Mouse (Mus musculus): ENCODE data around the gene Coq5. TPM values are rescaled to one million over a fixed set of nuclear protein-coding genes. Genes with fewer than 3 reads are reported as not detected.

Coq5 gene
- total RNA-seq, 2 experiments from 2014 or later = 39.3 to 39.7 TPM

GRCm38 (mm10) chr5:115262502-115263291 lies 16.8 kb upstream of the Coq5 start:
- no peak for DNase-seq (ENCODE audit: low spot score in 2 of 2)
- intact Hi-C loops (cut with DNase I) = loop anchor here (10.0 kb wide), 1 partner anchor 248 kb away; the partner anchor contains the start of gene Sppl3

GRCm38 (mm10) chr5:115266340-115266739 lies 13.1 kb upstream of the Coq5 start:
- DNase-seq (ENCODE audit: low spot score in 2 of 2) = no peak
- intact Hi-C loops (cut with DNase I) = loop anchor here (10.0 kb wide), 1 partner anchor 252 kb away; the partner anchor contains the start of gene Sppl3

GRCm38 (mm10) chr5:115266787-115267468 lies 12.5 kb upstream of the Coq5 start:
- intact Hi-C loops (cut with DNase I) = loop anchor here (10.0 kb wide), 1 partner anchor 252 kb away; the partner anchor contains the start of gene Sppl3
- DNase-seq (ENCODE audit: low spot score in 2 of 2) = no peak

GRCm38 (mm10) chr5:115267469-115268045 lies 11.9 kb upstream of the Coq5 start:
- intact Hi-C loops (cut with DNase I) = loop anchor here (10.0 kb wide), 1 partner anchor 253 kb away; the partner anchor contains the start of gene Sppl3
- no peak for DNase-seq (ENCODE audit: low spot score in 2 of 2)

- no peak for DNase-seq (ENCODE audit: low spot score in 2 of 2)
- intact Hi-C loops (cut with DNase I) = loop anchor here (10.0 kb wide), 1 partner anchor 253 kb away; the partner anchor contains the start of gene Sppl3
These were observed 11.2 kb upstream of the Coq5 start for GRCm38 (mm10) chr5:115268266-115268665.

- intact Hi-C loops (cut with DNase I) = loop anchor here (10.0 kb wide), 1 partner anchor 255 kb away; the partner anchor contains the start of gene Sppl3
- DNase-seq (ENCODE audit: low spot score in 2 of 2) = no peak
These were observed 9.5 kb upstream of the Coq5 start for GRCm38 (mm10) chr5:115269969-115270368.

- DNase-seq (ENCODE audit: low spot score in 2 of 2) = peak; percentile 23 to 29
- intact Hi-C loops (cut with DNase I) = loop anchor here (2.0 kb wide), 1 partner anchor 29 kb away; the partner anchor contains the start of gene Dynll1
These were observed 7.3 kb upstream of the Coq5 start for GRCm38 (mm10) chr5:115271931-115272811.

GRCm38 (mm10) chr5:115272812-115273548 lies 6.5 kb upstream of the Coq5 start, which contains the start of gene Rnf10:
Rnf10 (minus strand) TSS chr5:115272898.
- intact Hi-C loops (cut with DNase I) = loop anchor here (2.0 kb wide), 1 partner anchor 28 kb away; the partner anchor contains the start of gene Dynll1
- peak; percentile 99 for DNase-seq (ENCODE audit: low spot score in 2 of 2)

GRCm38 (mm10) chr5:115273549-115274135 lies 5.8 kb upstream of the Coq5 start:
- DNase-seq (ENCODE audit: low spot score in 2 of 2) = no peak
- intact Hi-C loops (cut with DNase I) = loop anchor here (2.0 kb wide), 1 partner anchor 27 kb away; the partner anchor contains the start of gene Dynll1

GRCm38 (mm10) chr5:115274353-115274752 lies 5.1 kb upstream of the Coq5 start:
- intact Hi-C loops (cut with DNase I) = no loop called here
- DNase-seq (ENCODE audit: low spot score in 2 of 2) = no peak

GRCm38 (mm10) chr5:115274771-115275170 lies 4.7 kb upstream of the Coq5 start:
- intact Hi-C loops (cut with DNase I) = no loop called here

GRCm38 (mm10) chr5:115275998-115276397 lies 3.5 kb upstream of the Coq5 start:
- intact Hi-C loops (cut with DNase I) = no loop called here
- no peak for DNase-seq (ENCODE audit: low spot score in 2 of 2)

More at GRCm38 (mm10) chr5:115274771-115275170, 4.7 kb upstream of the Coq5 start:
- DNase-seq (ENCODE audit: low spot score in 2 of 2) = no peak

- intact Hi-C loops (cut with DNase I) = no loop called here
These were observed 1.4 kb upstream of the Coq5 start for GRCm38 (mm10) chr5:115278053-115278452.

GRCm38 (mm10) chr5:115278785-115279184 lies 681 bp upstream of the Coq5 start:
- intact Hi-C loops (cut with DNase I) = loop anchor here (1.0 kb wide), 1 partner anchor 41 kb away; no protein-coding TSS in a partner anchor
- DNase-seq (ENCODE audit: low spot score in 2 of 2) = no peak

More at GRCm38 (mm10) chr5:115278053-115278452, 1.4 kb upstream of the Coq5 start:
- DNase-seq (ENCODE audit: low spot score in 2 of 2) = no peak

- intact Hi-C loops (cut with DNase I) = no loop called here
- DNase-seq (ENCODE audit: low spot score in 2 of 2) = no peak
These were observed 703 bp downstream of the Coq5 start for GRCm38 (mm10) chr5:115280050-115280687.

- no peak for DNase-seq (ENCODE audit: low spot score in 2 of 2)
- intact Hi-C loops (cut with DNase I) = no loop called here
These were observed 5.3 kb downstream of the Coq5 start for GRCm38 (mm10) chr5:115284735-115285134.

- DNase-seq (ENCODE audit: low spot score in 2 of 2) = no peak
- intact Hi-C loops (cut with DNase I) = no loop called here
These were observed 14.7 kb downstream of the Coq5 start for GRCm38 (mm10) chr5:115294173-115294572.

All from left cerebral cortex, postnatal 25 days (tissue).